Mouse (Mus musculus) lung, embryonic 15.5 days (tissue): Measurements from ENCODE around the gene Atxn10. TPM values are rescaled to one million over a fixed set of nuclear protein-coding genes. Genes with fewer than 3 reads are reported as not detected.
"Not testable (repeated sequence)": the region's sequence is repeated elsewhere in the genome, so short reads cannot be mapped to it uniquely, and the experiment has no call there.

Experiments
- ATAC-seq: fragments of 200-750 bp; cut with Nextera tagmentation; 2 replicates; pipeline ENCODE4 v1.8.0; 2017; ENCODE audit warnings: moderate number of reproducible peaks, borderline replicate concordance; ENCODE audit not compliant: low FRiP score, low TSS enrichment; ENCODE audit errors: extremely low read depth
- H3K27ac ChIP-seq: fragments of 300-500 bp; sonication (generic); 2 replicates; pipeline ENCODE4 v1.5.1; 2015; ENCODE audit warnings: moderate library complexity, mild to moderate bottlenecking, inconsistent platforms
- H3K27me3 ChIP-seq: fragments of 300-500 bp; sonication (generic); 2 replicates; pipeline ENCODE4 v1.6.1; 2015; ENCODE audit warnings: inconsistent platforms
- H3K36me3 ChIP-seq: fragments of 300-500 bp; sonication (generic); 2 replicates; pipeline ENCODE4 v1.6.1; 2015; ENCODE audit warnings: inconsistent platforms
- H3K4me1 ChIP-seq: fragments of 300-500 bp; sonication (generic); 2 replicates; pipeline ENCODE4 v1.6.1; 2015; ENCODE audit warnings: inconsistent platforms
- H3K4me2 ChIP-seq: fragments of 300-500 bp; sonication (generic); 2 replicates; pipeline ENCODE4 v1.6.1; 2015; ENCODE audit warnings: inconsistent platforms, mild to moderate bottlenecking, moderate library complexity
- H3K4me3 ChIP-seq: fragments of 300-500 bp; sonication (generic); 2 replicates; pipeline ENCODE4 v1.5.1; 2015; ENCODE audit warnings: mild to moderate bottlenecking, inconsistent platforms
- H3K9ac ChIP-seq: fragments of 300-500 bp; sonication (generic); 2 replicates; pipeline ENCODE4 v1.6.1; 2015; ENCODE audit warnings: inconsistent platforms
- H3K9me3 ChIP-seq: fragments of 300-500 bp; sonication (generic); 2 replicates; pipeline ENCODE4 v1.6.1; 2016; ENCODE audit warnings: inconsistent platforms
- WGBS: fragments of 180-500 bp; shearing (Covaris S2); methylation state at CpG from one replicate; pipeline ENCODE4 v1.1.7; 2015; 5-methylcytosine and 5-hydroxymethylcytosine counted together
- polyA plus RNA-seq: library from polyadenylated mRNA; unstranded; fragments of >200 nt; fragmentation: Nextera tagmentation; extraction: Ambion mirVana; gene quantifications from 2 replicates; pipeline ENCODE4 v1.2.1, GENCODE M21; 2015

The Atxn10 gene
- polyA plus RNA-seq, 1 experiment from 2014 or later = 350 TPM

DNA sequence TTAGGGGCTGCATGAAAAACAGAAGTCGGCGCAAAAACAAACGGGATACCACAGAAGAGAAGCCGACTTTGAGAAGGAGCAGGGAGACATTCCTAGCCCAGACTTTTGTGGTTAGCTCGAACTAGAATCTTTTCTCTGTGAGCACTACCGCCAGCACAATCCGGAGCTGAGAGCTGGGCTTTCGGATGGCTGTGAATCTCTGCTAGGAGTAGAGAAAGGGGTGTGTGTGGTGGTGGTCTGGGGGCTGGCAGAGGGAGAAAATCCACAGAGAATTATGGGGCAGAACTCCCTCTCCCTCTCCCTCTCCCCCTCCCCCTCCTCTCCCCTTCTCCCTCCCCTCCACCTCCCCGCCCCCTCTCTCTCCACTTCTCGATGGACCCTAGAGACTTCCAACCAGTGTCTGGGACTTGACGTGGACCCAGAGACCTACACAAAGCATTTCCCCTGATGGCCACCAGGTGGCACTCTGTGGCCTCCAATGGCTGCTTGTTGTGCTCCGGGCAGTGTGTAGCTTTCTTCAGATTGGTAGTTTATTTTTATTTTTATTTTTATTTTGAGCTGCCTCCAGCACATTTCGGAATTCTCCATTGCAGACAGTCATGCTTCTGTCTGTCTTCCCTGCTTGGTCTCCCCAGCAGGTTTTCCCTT is 20.5 kb upstream of the Atxn10 start:
- peaks cover 32% of the 10 kb centered on the region; the same call in 1 of the 2 replicates for H3K4me1 ChIP-seq
- H3K4me3 ChIP-seq = no peak overlapping the region
- H3K27me3 ChIP-seq = no peaks in the 10 kb centered on the region
- no peaks in the 10 kb centered on the region for H3K36me3 ChIP-seq
- ATAC-seq = peak; percentile 44; the same call in 1 of the 2 replicates
- no peaks in the 10 kb centered on the region for H3K9me3 ChIP-seq
- 27% methylated on average over 11 of the region's 13 CpGs for WGBS
- no peak overlapping the region for H3K4me2 ChIP-seq
- H3K27ac ChIP-seq = peak overlapping the region; percentile 43; the same call in 1 of the 2 replicates
- no peak overlapping the region for H3K9ac ChIP-seq

DNA sequence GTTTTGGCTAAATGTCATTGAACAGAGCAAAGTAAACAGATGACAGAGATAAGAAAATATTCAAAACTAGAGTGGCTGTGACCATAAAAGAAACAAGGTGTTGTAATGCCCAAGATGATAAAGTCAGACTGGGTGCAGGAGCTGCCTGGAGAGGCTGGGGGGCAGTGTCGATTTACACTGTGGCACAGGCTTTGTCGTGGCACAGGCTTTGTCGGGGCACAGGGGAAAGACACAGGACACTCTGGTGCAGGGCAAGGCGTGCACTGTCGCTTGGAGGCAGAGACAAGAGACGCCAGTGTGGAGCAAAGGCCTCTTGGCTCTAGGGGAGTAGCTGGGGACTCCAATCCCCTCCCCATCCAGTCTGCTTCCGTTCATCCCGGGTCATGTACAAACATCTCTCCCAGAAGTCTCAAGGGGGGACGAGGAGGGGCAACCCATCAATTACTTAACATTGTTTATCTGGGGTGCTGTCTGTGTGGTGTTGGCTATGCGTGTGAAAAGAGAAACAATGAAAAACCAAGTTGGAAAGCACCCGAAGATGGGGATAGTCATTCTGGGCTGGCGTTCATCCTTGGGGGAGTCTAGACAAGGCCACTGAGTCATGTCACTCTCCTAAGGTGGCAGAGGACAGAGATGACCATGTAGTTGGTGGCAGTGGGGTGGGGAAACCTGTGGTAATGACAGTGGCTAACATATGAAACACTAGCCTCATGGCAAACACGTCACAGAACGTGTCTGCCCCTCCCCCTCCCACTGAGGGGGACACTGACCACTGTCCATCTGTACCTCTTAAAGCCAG is 19.5 kb upstream of the Atxn10 start:
- no peaks in the 10 kb centered on the region for H3K9me3 ChIP-seq
- H3K27me3 ChIP-seq = no peaks in the 10 kb centered on the region
- 15% methylated on average over 14 of the region's 14 CpGs for whole genome bisulfite sequencing
- no peak overlapping the region for H3K4me2 ChIP-seq
- H3K27ac ChIP-seq = no peak overlapping the region
- peaks cover 31% of the 10 kb centered on the region; the same call in 1 of the 2 replicates for H3K4me1 ChIP-seq
- H3K36me3 ChIP-seq = no peaks in the 10 kb centered on the region
- ATAC-seq = no peak
- H3K9ac ChIP-seq = no peak overlapping the region
- no peak overlapping the region for H3K4me3 ChIP-seq

DNA sequence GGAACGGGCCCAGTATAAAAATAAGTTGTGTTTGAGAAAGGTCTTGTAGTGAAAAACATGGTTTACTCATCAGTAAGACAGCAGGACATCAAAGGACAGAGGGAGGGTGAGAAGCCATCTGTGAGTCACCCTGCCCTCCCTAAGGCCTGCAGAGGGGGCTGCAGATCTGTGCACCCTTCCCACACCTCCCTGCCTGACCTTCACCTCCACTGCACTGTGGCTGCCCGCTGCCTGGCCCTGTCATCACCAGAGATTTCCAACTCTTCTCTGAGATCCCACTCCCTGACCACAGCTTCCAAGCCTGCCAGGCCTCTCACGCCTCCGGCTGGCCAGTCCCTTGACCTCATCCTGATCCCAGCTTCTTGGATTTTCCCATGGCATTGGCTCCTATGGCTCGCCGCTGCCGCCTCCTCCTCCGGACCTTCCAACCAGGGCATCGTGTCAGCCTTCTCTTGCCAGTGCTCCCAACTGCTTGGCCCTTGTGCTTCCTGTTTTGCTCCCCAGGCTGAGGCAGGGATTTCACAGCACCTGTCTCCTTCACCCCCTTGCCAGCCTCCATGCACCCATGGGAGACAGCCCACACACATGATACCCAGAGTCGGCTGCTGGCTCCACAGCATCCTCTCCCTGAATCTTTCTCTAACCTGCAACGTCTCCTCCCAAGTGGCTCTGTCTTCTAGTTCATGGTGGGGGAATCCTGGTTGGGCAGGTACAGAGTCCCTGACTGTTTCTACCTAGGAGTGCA is 15.9 kb upstream of the Atxn10 start:
- ATAC-seq = no peak
- H3K27me3 ChIP-seq = no peaks in the 10 kb centered on the region
- H3K4me2 ChIP-seq = no peak overlapping the region
- peaks cover 13% of the 10 kb centered on the region; the same call in 1 of the 2 replicates for H3K4me1 ChIP-seq
- no peaks in the 10 kb centered on the region for H3K9me3 ChIP-seq
- WGBS = 61% methylated on average over 11 of the region's 11 CpGs
- no peaks in the 10 kb centered on the region for H3K36me3 ChIP-seq
- no peak overlapping the region for H3K4me3 ChIP-seq
- no peak overlapping the region for H3K27ac ChIP-seq
- no peak overlapping the region for H3K9ac ChIP-seq

- Histone ChIP-seq H3K27ac (no peak overlapping the region), H3K9me3 (no peaks in the 10 kb centered on the region), H3K4me2 (no peak overlapping the region), H3K36me3 (no peaks in the 10 kb centered on the region), H3K9ac (no peak overlapping the region), H3K27me3 (no peaks in the 10 kb centered on the region), H3K4me1 (no peaks in the 10 kb centered on the region), H3K4me3 (no peak overlapping the region)
- whole genome bisulfite sequencing = 78% methylated on average over 4 of the region's 4 CpGs
- no peak for ATAC-seq
Observed at GRCm38 (mm10) chr15:85323214-85323613, 12.8 kb upstream of the Atxn10 start.

DNA sequence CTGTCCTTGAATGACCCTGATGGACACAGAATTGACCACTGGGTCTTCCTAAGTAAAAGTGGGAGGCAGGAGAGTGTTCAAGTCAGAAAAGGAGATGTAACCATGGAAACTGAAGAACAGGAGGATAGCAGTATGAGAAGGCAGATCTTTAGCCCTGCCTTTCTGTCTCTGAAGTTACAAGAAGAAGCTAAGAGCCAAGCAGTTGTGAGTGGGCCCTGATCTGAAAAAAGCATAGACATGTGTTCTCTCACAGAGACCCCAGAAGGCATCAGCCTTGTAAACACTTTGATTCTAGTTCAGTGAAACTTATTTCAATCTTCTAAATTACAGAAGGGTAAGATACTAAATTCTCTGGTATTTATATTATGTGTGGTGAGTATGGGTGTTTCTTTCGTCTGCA is 11.6 kb upstream of the Atxn10 start:
- Histone ChIP-seq H3K9ac (no peak overlapping the region), H3K27me3 (no peaks in the 10 kb centered on the region), H3K36me3 (no peaks in the 10 kb centered on the region), H3K27ac (no peak overlapping the region), H3K4me1 (no peaks in the 10 kb centered on the region), H3K9me3 (no peaks in the 10 kb centered on the region), H3K4me2 (no peak overlapping the region), H3K4me3 (no peak overlapping the region)
- WGBS = 97% methylated on average over 1 of the region's 1 CpGs
- no peak for ATAC-seq

GRCm38 (mm10) chr15:85327808-85328207 is 8.2 kb upstream of the Atxn10 start:
- no peaks in the 10 kb centered on the region for H3K9me3 ChIP-seq
- no peaks in the 10 kb centered on the region for H3K4me1 ChIP-seq
- no peak overlapping the region for H3K9ac ChIP-seq
- no peak overlapping the region for H3K4me2 ChIP-seq
- 35% methylated on average over 11 of the region's 11 CpGs for WGBS
- H3K36me3 ChIP-seq = no peaks in the 10 kb centered on the region
- H3K27ac ChIP-seq = no peak overlapping the region
- no peak for ATAC-seq
- no peak overlapping the region for H3K4me3 ChIP-seq
- H3K27me3 ChIP-seq = no peaks in the 10 kb centered on the region

DNA sequence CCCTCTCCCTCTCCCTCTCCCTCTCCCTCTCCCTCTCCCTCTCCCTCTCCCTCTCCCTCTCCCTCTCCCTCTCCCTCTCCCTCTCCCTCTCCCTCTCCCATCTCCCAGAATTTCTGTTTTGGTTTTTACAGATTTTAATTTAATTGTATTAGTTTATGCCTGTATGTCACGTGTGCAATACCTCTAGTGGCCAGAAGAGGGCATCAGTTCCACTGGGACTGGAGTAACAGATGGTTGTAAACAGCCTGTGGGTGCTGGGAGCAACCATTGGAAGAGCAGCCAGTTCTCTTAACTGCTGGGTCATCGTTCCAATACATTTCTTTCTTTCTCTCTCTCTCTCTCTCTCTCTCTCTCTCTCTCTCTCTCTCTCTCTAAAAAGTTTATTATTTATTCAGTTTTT is 7.6 kb upstream of the Atxn10 start:
- WGBS = 84% methylated on average over 2 of the region's 2 CpGs
- not testable (repeated sequence) for H3K9ac ChIP-seq, H3K4me2 ChIP-seq, H3K27me3 ChIP-seq, H3K27ac ChIP-seq, H3K9me3 ChIP-seq, H3K4me1 ChIP-seq, H3K36me3 ChIP-seq, ATAC-seq, H3K4me3 ChIP-seq

- WGBS = 93% methylated on average over 5 of the region's 5 CpGs
- no peak for ATAC-seq
- H3K36me3 ChIP-seq = no peaks in the 10 kb centered on the region
- H3K4me2 ChIP-seq = no peak overlapping the region
- H3K4me3 ChIP-seq = no peak overlapping the region
- no peaks in the 10 kb centered on the region for H3K9me3 ChIP-seq
- no peaks in the 10 kb centered on the region for H3K27me3 ChIP-seq
- no peak overlapping the region for H3K27ac ChIP-seq
- H3K4me1 ChIP-seq = no peaks in the 10 kb centered on the region
- H3K9ac ChIP-seq = no peak overlapping the region
Observed at GRCm38 (mm10) chr15:85329096-85329495, 6.9 kb upstream of the Atxn10 start.

GRCm38 (mm10) chr15:85330024-85330423 is 6.0 kb upstream of the Atxn10 start:
- Histone ChIP-seq H3K36me3 (no peaks in the 10 kb centered on the region), H3K4me1 (no peaks in the 10 kb centered on the region), H3K4me2 (no peak overlapping the region), H3K9me3 (no peaks in the 10 kb centered on the region), H3K27ac (no peak overlapping the region), H3K4me3 (no peak overlapping the region), H3K9ac (no peak overlapping the region), H3K27me3 (no peaks in the 10 kb centered on the region)
- ATAC-seq = no peak
- 77% methylated on average over 6 of the region's 6 CpGs for WGBS

- not testable (repeated sequence) for H3K9ac ChIP-seq, H3K27ac ChIP-seq, H3K36me3 ChIP-seq, ATAC-seq, H3K4me3 ChIP-seq, H3K4me2 ChIP-seq, H3K27me3 ChIP-seq, H3K9me3 ChIP-seq
- 82% methylated on average over 6 of the region's 6 CpGs for WGBS
- peaks cover 18% of the 10 kb centered on the region for H3K4me1 ChIP-seq
Observed at GRCm38 (mm10) chr15:85333511-85333910, 2.5 kb upstream of the Atxn10 start.

DNA sequence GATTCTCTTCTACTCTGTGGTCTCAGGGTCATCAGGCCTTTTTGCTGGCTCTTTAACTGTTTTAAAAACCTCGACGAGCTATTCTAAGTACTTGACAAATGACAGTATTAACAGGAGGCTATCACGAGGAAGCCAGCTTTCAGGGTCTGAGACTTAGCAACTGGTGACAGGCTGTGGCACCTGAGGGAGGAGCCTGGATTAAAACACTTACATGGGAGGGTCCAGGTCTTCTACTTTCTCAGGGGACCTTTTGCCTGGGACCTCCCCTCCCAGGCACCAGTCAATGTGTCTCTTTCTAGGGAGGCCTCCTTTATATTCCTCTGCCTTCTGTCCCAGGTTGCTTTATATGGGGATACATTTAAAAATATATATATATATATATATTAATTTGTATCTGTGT is 1.8 kb upstream of the Atxn10 start:
- no peaks in the 10 kb centered on the region for H3K9me3 ChIP-seq
- no peaks in the 10 kb centered on the region for H3K36me3 ChIP-seq
- no peak overlapping the region for H3K4me3 ChIP-seq
- no peak overlapping the region for H3K9ac ChIP-seq
- 35% methylated on average over 3 of the region's 3 CpGs for whole genome bisulfite sequencing
- no peak overlapping the region for H3K4me2 ChIP-seq
- H3K27ac ChIP-seq = no peak overlapping the region
- no peaks in the 10 kb centered on the region for H3K27me3 ChIP-seq
- peaks cover 18% of the 10 kb centered on the region for H3K4me1 ChIP-seq
- ATAC-seq = no peak
